Mouse (Mus musculus) lung, adult 2 months (tissue): ENCODE results near the gene Igsf8. TPM values are rescaled to one million over a fixed set of nuclear protein-coding genes. Genes with fewer than 3 reads are reported as not detected.
A peak's percentile ranks its signal among the peaks of the same experiment; 100 is the strongest.

ENCODE experiments used
- DNase-seq: peaks from one replicate; pipeline ENCODE4 v3.0.0; 2022
- H3K4me1 ChIP-seq: fragments of 200-500 bp; 2 replicates; pipeline ENCODE4 v1.6.1; 2011; ENCODE audit warnings: low read length; ENCODE audit not compliant: control insufficient read depth, insufficient read depth
- H3K4me3 ChIP-seq: fragments of 200-500 bp; replicated peaks from 2 replicates; pipeline ENCODE3; 2011; ENCODE audit warnings: low read depth, mild to moderate bottlenecking, control low read depth, low read length; ENCODE audit errors: extremely low read depth
- CTCF ChIP-seq: fragments of 200-500 bp; IDR thresholded peaks from 2 replicates; pipeline ENCODE4 v1.5.1; 2011; ENCODE audit warnings: mild to moderate bottlenecking, low read length, control low read depth; ENCODE audit not compliant: insufficient read depth
- POLR2A ChIP-seq: fragments of 200-500 bp; IDR thresholded peaks from 2 replicates; pipeline ENCODE4 v1.6.1; 2011; ENCODE audit warnings: low read depth, mild to moderate bottlenecking, control low read depth, low read length, borderline replicate concordance; ENCODE audit errors: extremely low read depth
- WGBS: fragments of 180-500 bp; shearing (Covaris S2); methylation state at CpG from one replicate; pipeline ENCODE4 v1.1.7; 2018; 5-methylcytosine and 5-hydroxymethylcytosine counted together
- polyA plus RNA-seq: library from polyadenylated mRNA; depleted of rRNA; stranded (reverse); fragments of >200 nt; gene quantifications from 2 replicates; pipeline ENCODE4 v1.2.3, GENCODE M21; 2012

Igsf8 gene
- polyA plus RNA-seq, 1 experiment, result 90.8 TPM

GRCm38 (mm10) chr1:172271208-172271607 lies 9.8 kb downstream of the Igsf8 start:
- 73% methylated on average over 3 of the region's 3 CpGs for WGBS
- no peak for DNase-seq
- TF ChIP-seq POLR2A, result no peak
- no peak for TF ChIP-seq CTCF
- no peak overlapping the region for H3K4me3 ChIP-seq
- H3K4me1 ChIP-seq, result no peaks in the 10 kb centered on the region

- no peak for TF ChIP-seq CTCF
- TF ChIP-seq POLR2A, result 0 out of 2 replicates have a peak, but pooled peaks have one; percentile 5
- WGBS, result 65% methylated on average over 10 of the region's 10 CpGs
- no peaks in the 10 kb centered on the region for H3K4me1 ChIP-seq
These were observed 10.3 kb downstream of the Igsf8 start for GRCm38 (mm10) chr1:172271765-172272164.

GRCm38 (mm10) chr1:172273386-172273785 lies 11.9 kb downstream of the Igsf8 start:
- H3K4me1 ChIP-seq, result no peaks in the 10 kb centered on the region
- no peak for TF ChIP-seq CTCF
- TF ChIP-seq POLR2A, result no peak
- WGBS, result 79% methylated on average over 6 of the region's 6 CpGs
- no peak for DNase-seq
- H3K4me3 ChIP-seq, result no peak overlapping the region

More at GRCm38 (mm10) chr1:172271765-172272164, 10.3 kb downstream of the Igsf8 start:
- DNase-seq, result no peak
- no peak overlapping the region for H3K4me3 ChIP-seq

- H3K4me1 ChIP-seq, result no peaks in the 10 kb centered on the region
- 47% methylated on average over 5 of the region's 5 CpGs for WGBS
- no peak for DNase-seq
- no peak overlapping the region for H3K4me3 ChIP-seq
- TF ChIP-seq CTCF, result no peak
- TF ChIP-seq POLR2A, result no peak
These were observed 12.7 kb downstream of the Igsf8 start for GRCm38 (mm10) chr1:172274116-172274515.

GRCm38 (mm10) chr1:172274547-172274946 lies 13.1 kb downstream of the Igsf8 start:
- H3K4me1 ChIP-seq, result no peaks in the 10 kb centered on the region

GRCm38 (mm10) chr1:172277172-172277571 lies 15.7 kb downstream of the Igsf8 start:
- no peak for TF ChIP-seq POLR2A
- TF ChIP-seq CTCF, result no peak

More at GRCm38 (mm10) chr1:172274547-172274946, 13.1 kb downstream of the Igsf8 start:
- H3K4me3 ChIP-seq, result no peak overlapping the region
- no peak for DNase-seq
- WGBS, result 73% methylated on average over 5 of the region's 5 CpGs
- TF ChIP-seq POLR2A (no peak), CTCF (no peak)

GRCm38 (mm10) chr1:172278328-172278727 lies 16.9 kb downstream of the Igsf8 start:
- no peak for DNase-seq
- H3K4me1 ChIP-seq, result no peaks in the 10 kb centered on the region
- TF ChIP-seq CTCF (no peak), POLR2A (no peak)
- WGBS, result 83% methylated on average over 13 of the region's 13 CpGs
- no peak overlapping the region for H3K4me3 ChIP-seq

More at GRCm38 (mm10) chr1:172277172-172277571, 15.7 kb downstream of the Igsf8 start:
- 46% methylated on average over 3 of the region's 3 CpGs for WGBS
- Histone ChIP-seq H3K4me3 (no peak overlapping the region), H3K4me1 (no peaks in the 10 kb centered on the region)
- DNase-seq, result no peak

- H3K4me1 ChIP-seq, result no peaks in the 10 kb centered on the region
- no peak for TF ChIP-seq POLR2A
- WGBS, result 79% methylated on average over 16 of the region's 16 CpGs
- no peak overlapping the region for H3K4me3 ChIP-seq
- DNase-seq, result no peak
These were observed 18.5 kb downstream of the Igsf8 start for GRCm38 (mm10) chr1:172279768-172280509.

- TF ChIP-seq POLR2A (no peak), CTCF (peak; percentile 12; the same call in 1 of the 2 replicates)
- 70% methylated on average over 10 of the region's 10 CpGs for WGBS
- no peak for DNase-seq
- Histone ChIP-seq H3K4me1 (no peaks in the 10 kb centered on the region), H3K4me3 (no peak overlapping the region)
These were observed 20.2 kb downstream of the Igsf8 start for GRCm38 (mm10) chr1:172281522-172282254.
